8 mouse cellular contexts compared by ENCODE assay signal in genomic region chr3:53563746-53564145, GRCm38 (mm10).
DNase-seq lines count a peak whose midpoint lies in the region; ATAC-seq and TF ChIP-seq lines count a peak whose summit lies in the region.

No protein-coding gene starts in this region.

- no peaks in the 10 kb centered on the region for H3K36me3 ChIP-seq in hindbrain, embryonic 16.5 days (ENCODE audit: control insufficient read depth, insufficient read depth, low read length)
- H3K36me3 ChIP-seq in lung, postnatal 0 days (ENCODE audit: insufficient read depth, low read length) = no peaks in the 10 kb centered on the region
- no peaks in the 10 kb centered on the region for H3K36me3 ChIP-seq in liver, embryonic 12.5 days
- no peaks in the 10 kb centered on the region for H3K36me3 ChIP-seq in heart, embryonic 11.5 days (ENCODE audit: control insufficient read depth, insufficient read depth, low read length)

- ATAC-seq in hindbrain, embryonic 16.5 days = peak; percentile 86
- peak; percentile 11 for ATAC-seq in lung, postnatal 0 days
- ATAC-seq in liver, embryonic 12.5 days = no peak
- no peak for ATAC-seq in heart, embryonic 11.5 days (replicated peaks; ENCODE audit: insufficient number of reproducible peaks, low FRiP score, low TSS enrichment)

- H3K9ac ChIP-seq in hindbrain, embryonic 16.5 days (ENCODE audit: low read depth, low read length) = no peak overlapping the region
- H3K9ac ChIP-seq in lung, postnatal 0 days (replicated peaks; ENCODE audit: low read depth) = no peak overlapping the region
- H3K9ac ChIP-seq in liver, embryonic 12.5 days = no peak overlapping the region
- H3K9ac ChIP-seq in heart, embryonic 11.5 days (ENCODE audit: low read depth, low read length) = no peak overlapping the region

- no peaks in the 10 kb centered on the region for H3K9me3 ChIP-seq in hindbrain, embryonic 16.5 days (ENCODE audit: control insufficient read depth, low read length)
- no peaks in the 10 kb centered on the region for H3K9me3 ChIP-seq in lung, postnatal 0 days (ENCODE audit: low read length)
- H3K9me3 ChIP-seq in liver, embryonic 12.5 days (replicated peaks) = no peaks in the 10 kb centered on the region
- no peaks in the 10 kb centered on the region for H3K9me3 ChIP-seq in heart, embryonic 11.5 days (replicated peaks; ENCODE audit: control insufficient read depth, low read length)

- 31% methylated on average over 7 of the region's 7 CpGs for WGBS in hindbrain, embryonic 16.5 days
- 35% methylated on average over 7 of the region's 7 CpGs for WGBS in lung, postnatal 0 days
- 55% methylated on average over 7 of the region's 7 CpGs for WGBS in liver, embryonic 12.5 days (ENCODE audit: insufficient replicate concordance)
- WGBS in heart, embryonic 11.5 days (ENCODE audit: insufficient replicate concordance) = 62% methylated on average over 7 of the region's 7 CpGs

- TF ChIP-seq CTCF in lung, postnatal 0 days (IDR thresholded peaks at IDR 0.05) = no peak

- H3K4me2 ChIP-seq in hindbrain, embryonic 16.5 days (ENCODE audit: low read length) = 0 out of 2 replicates have a peak overlapping the region, but pooled peaks have one; percentile 8
- H3K4me2 ChIP-seq in lung, postnatal 0 days (replicated peaks; ENCODE audit: low read depth, low read length) = no peak overlapping the region
- H3K4me2 ChIP-seq in liver, embryonic 12.5 days = no peak overlapping the region
- no peak overlapping the region for H3K4me2 ChIP-seq in heart, embryonic 11.5 days

- peak overlapping the region; percentile 35; the same call in 1 of the 2 replicates for H3K27ac ChIP-seq in hindbrain, embryonic 16.5 days (ENCODE audit: low read depth, low read length)
- peak overlapping the region; percentile 2; the same call in 1 of the 2 replicates for H3K27ac ChIP-seq in lung, postnatal 0 days (ENCODE audit: low read length)
- no peak overlapping the region for H3K27ac ChIP-seq in liver, embryonic 12.5 days
- H3K27ac ChIP-seq in heart, embryonic 11.5 days (ENCODE audit: low read depth, low read length) = no peak overlapping the region

- no peaks in the 10 kb centered on the region for H3K27me3 ChIP-seq in hindbrain, embryonic 16.5 days (replicated peaks; ENCODE audit: control insufficient read depth, insufficient read depth, low read length)
- H3K27me3 ChIP-seq in lung, postnatal 0 days (replicated peaks; ENCODE audit: insufficient read depth, low read length) = no peaks in the 10 kb centered on the region
- H3K27me3 ChIP-seq in liver, embryonic 12.5 days (replicated peaks) = no peaks in the 10 kb centered on the region
- no peaks in the 10 kb centered on the region for H3K27me3 ChIP-seq in heart, embryonic 11.5 days (ENCODE audit: control insufficient read depth, insufficient read depth, low read length)

- peaks cover 12% of the 10 kb centered on the region for H3K4me1 ChIP-seq in hindbrain, embryonic 16.5 days (ENCODE audit: control insufficient read depth, insufficient read depth, low read depth, low read length)
- peaks cover 4% of the 10 kb centered on the region for H3K4me1 ChIP-seq in lung, postnatal 0 days (ENCODE audit: insufficient read depth, low read depth, low read length)
- peaks cover 11% of the 10 kb centered on the region for H3K4me1 ChIP-seq in liver, embryonic 12.5 days
- H3K4me1 ChIP-seq in heart, embryonic 11.5 days (ENCODE audit: control insufficient read depth, insufficient read depth, low read length) = no peaks in the 10 kb centered on the region; the same call in 1 of the 2 replicates

- TF ChIP-seq EP300 in lung, postnatal 0 days (IDR thresholded peaks at IDR 0.05) = no peak

- intact Hi-C loops in left cerebral cortex, postnatal 10 days (cut with DNase I) = no loop called here

- DNase-seq in left cerebral cortex, postnatal 10 days (ENCODE audit: extremely low spot score in 1 of 2, low spot score in 2 of 2) = peak; percentile 8 to 61
- DNase-seq in left cerebral cortex, adult 8-10 months (ENCODE audit: low spot score in 2 of 2) = no peak
- peak; percentile 14 for DNase-seq in cerebellum, adult 8-10 months
- DNase-seq in lung, postnatal 0 days (ENCODE audit: low spot score) = peak; percentile 13
- no peak for DNase-seq in urinary bladder, adult 2 months (ENCODE audit: low spot score)

- no peak overlapping the region for H3K4me3 ChIP-seq in hindbrain, embryonic 16.5 days (ENCODE audit: low read length)
- no peak overlapping the region for H3K4me3 ChIP-seq in lung, postnatal 0 days (ENCODE audit: low read depth, low read length)
- no peak overlapping the region for H3K4me3 ChIP-seq in liver, embryonic 12.5 days
- no peak overlapping the region for H3K4me3 ChIP-seq in heart, embryonic 11.5 days (ENCODE audit: low read depth, low read length)

Comparison
In these comparisons a context has a peak if more than half of its experiments do, and no peak if none do; other contexts are left out.
1. DNase-seq: peak in left cerebral cortex, postnatal 10 days (2 of 2), cerebellum, adult 8-10 months (single experiment) and lung, postnatal 0 days (single experiment); none in left cerebral cortex, adult 8-10 months (0 of 2) and urinary bladder, adult 2 months (single experiment).
2. ATAC-seq: peak in hindbrain, embryonic 16.5 days (single experiment) and lung, postnatal 0 days (single experiment); none in liver, embryonic 12.5 days (single experiment) and heart, embryonic 11.5 days (single experiment).
3. H3K27ac ChIP-seq: peak in hindbrain, embryonic 16.5 days (single experiment) and lung, postnatal 0 days (single experiment); none in liver, embryonic 12.5 days (single experiment) and heart, embryonic 11.5 days (single experiment).